Mouse (Mus musculus) CH12.LX (cell line): ENCODE results near the gene Tmem123. TPM values are rescaled to one million over a fixed set of nuclear protein-coding genes. Genes with fewer than 3 reads are reported as not detected.

Experiments used
- DNase-seq: peaks from one replicate; pipeline ENCODE4 v3.0.0-alpha.2; 2013; ENCODE audit errors: extremely low read depth
- H3K27ac ChIP-seq: 2 replicates; pipeline ENCODE4 v1.5.1; 2012; ENCODE audit warnings: low read depth, mild to moderate bottlenecking, control low read depth, moderate library complexity; ENCODE audit not compliant: insufficient read depth
- H3K27me3 ChIP-seq: replicated peaks from 2 replicates; pipeline ENCODE3; 2012; ENCODE audit warnings: inconsistent platforms
- H3K36me3 ChIP-seq, 2 experiments: replicated peaks in 1 of 2; 2 replicates each; pipeline versions ENCODE3 to v1.6.1; 2012; ENCODE audit warnings: inconsistent platforms in 1 of 2, low read length in 1 of 2, mild to moderate bottlenecking in 1 of 2, mixed read lengths in 1 of 2, moderate library complexity in 1 of 2; ENCODE audit not compliant: control insufficient read depth in 1 of 2, insufficient read depth in 1 of 2
- H3K4me1 ChIP-seq, 2 experiments: 2 replicates each; pipeline ENCODE4 v1.6.1; 2012; ENCODE audit warnings: inconsistent platforms in 1 of 2, moderate library complexity in 1 of 2; ENCODE audit not compliant: insufficient read depth in 2 of 2, control insufficient read depth in 1 of 2
- H3K4me2 ChIP-seq: 2 replicates; pipeline ENCODE4 v1.6.1; 2012; ENCODE audit warnings: low read depth, mild to moderate bottlenecking, control low read depth; ENCODE audit not compliant: poor library complexity, insufficient read depth, severe bottlenecking
- H3K4me3 ChIP-seq, 3 experiments: fragments of 150-350 bp in 1 of 3; sonication (generic) in 1 of 3; replicated peaks in 1 of 3; 2 replicates each; pipeline versions ENCODE3 to v1.5.1; 2011 to 2012; ENCODE audit warnings: low read depth in 2 of 3, low read length in 2 of 3, mild to moderate bottlenecking in 2 of 3, moderate library complexity in 2 of 3, control low read depth in 1 of 3, improper control_type of control experiment in 1 of 3, inconsistent platforms in 1 of 3, mixed read lengths in 1 of 3; ENCODE audit not compliant: poor library complexity in 1 of 3
- H3K79me2 ChIP-seq: replicated peaks from 2 replicates; pipeline ENCODE4 v1.6.1; 2012; ENCODE audit warnings: mild to moderate bottlenecking, moderate library complexity; ENCODE audit not compliant: control insufficient read depth, poor library complexity, insufficient read depth, severe bottlenecking; ENCODE audit errors: extremely low read depth
- H3K9ac ChIP-seq: 2 replicates; pipeline ENCODE4 v1.6.1; 2012; ENCODE audit warnings: low read depth, mild to moderate bottlenecking, control low read depth, moderate library complexity; ENCODE audit not compliant: insufficient read depth
- H3K9me3 ChIP-seq: replicated peaks from 2 replicates; pipeline ENCODE3; 2012; ENCODE audit warnings: low read length, inconsistent platforms, mixed read lengths
- BHLHE40 ChIP-seq: IDR thresholded peaks from 2 replicates; pipeline ENCODE4 v1.6.1; 2011; ENCODE audit warnings: mild to moderate bottlenecking, low read depth, low read length, improper control_type of control experiment
- CHD1 ChIP-seq: IDR thresholded peaks from 2 replicates; pipeline ENCODE4 v1.6.1; 2012; ENCODE audit warnings: low read depth, low read length, improper control_type of control experiment, inconsistent platforms
- CHD2 ChIP-seq: IDR thresholded peaks from 2 replicates; pipeline ENCODE4 v1.6.1; 2011; ENCODE audit warnings: low read length, improper control_type of control experiment
- CTCF ChIP-seq, 2 experiments: IDR thresholded peaks in 1 of 2; conservative IDR thresholded peaks in 1 of 2; 2 replicates each; pipeline ENCODE4 v1.5.1; 2011 to 2012; ENCODE audit warnings: low read depth in 2 of 2, low read length in 2 of 2, improper control_type of control experiment in 1 of 2, inconsistent platforms in 1 of 2, mild to moderate bottlenecking in 1 of 2, moderate library complexity in 1 of 2
- E2F4 ChIP-seq: IDR thresholded peaks from 2 replicates; pipeline ENCODE4 v1.6.1; 2011; ENCODE audit warnings: low read depth, low read length, improper control_type of control experiment; ENCODE audit not compliant: insufficient replicate concordance
- ELF1 ChIP-seq: IDR thresholded peaks from 2 replicates; pipeline ENCODE4 v1.6.1; 2014; ENCODE audit warnings: low read depth, mild to moderate bottlenecking, inconsistent platforms, low read length, improper control_type of control experiment
- EP300 ChIP-seq: IDR thresholded peaks from 2 replicates; pipeline ENCODE4 v1.6.1; 2011; ENCODE audit warnings: low read length, improper control_type of control experiment
- ETS1 ChIP-seq: conservative IDR thresholded peaks from 2 replicates; pipeline ENCODE4 v1.6.1; 2012; ENCODE audit warnings: low read depth, mild to moderate bottlenecking, inconsistent platforms, low read length, improper control_type of control experiment, moderate library complexity
- GABPA ChIP-seq: IDR thresholded peaks from 2 replicates; pipeline ENCODE4 v1.6.1; 2012; ENCODE audit warnings: low read depth, low read length, improper control_type of control experiment, inconsistent platforms; ENCODE audit not compliant: insufficient replicate concordance
- HCFC1 ChIP-seq: IDR thresholded peaks from 2 replicates; pipeline ENCODE4 v1.6.1; 2012; ENCODE audit warnings: low read depth, mild to moderate bottlenecking, inconsistent platforms, low read length, improper control_type of control experiment
- JUN ChIP-seq: IDR thresholded peaks from 2 replicates; pipeline ENCODE4 v1.6.1; 2011; ENCODE audit warnings: low read depth, mild to moderate bottlenecking, low read length, improper control_type of control experiment, moderate library complexity; ENCODE audit not compliant: insufficient read depth
- JUND ChIP-seq: conservative IDR thresholded peaks from 2 replicates; pipeline ENCODE4 v1.6.1; 2011; ENCODE audit warnings: low read depth, low read length, improper control_type of control experiment
- KAT2A ChIP-seq: IDR thresholded peaks from 2 replicates; pipeline ENCODE4 v1.6.1; 2012; ENCODE audit warnings: low read length, improper control_type of control experiment, inconsistent platforms; ENCODE audit not compliant: insufficient replicate concordance
- MAFK ChIP-seq: IDR thresholded peaks from 2 replicates; pipeline ENCODE4 v1.6.1; 2011; ENCODE audit warnings: low read length, improper control_type of control experiment; ENCODE audit not compliant: insufficient replicate concordance
- MAX ChIP-seq: IDR thresholded peaks from 2 replicates; pipeline ENCODE4 v1.6.1; 2011; ENCODE audit warnings: low read length, improper control_type of control experiment
- MAZ ChIP-seq: IDR thresholded peaks from 2 replicates; pipeline ENCODE4 v1.6.1; 2012; ENCODE audit warnings: low read depth, mild to moderate bottlenecking, inconsistent platforms, low read length, improper control_type of control experiment, moderate library complexity
- MEF2A ChIP-seq: IDR thresholded peaks from 2 replicates; pipeline ENCODE4 v1.6.1; 2014; ENCODE audit warnings: low read depth, mild to moderate bottlenecking, inconsistent platforms, low read length, improper control_type of control experiment, borderline replicate concordance
- MXI1 ChIP-seq: IDR thresholded peaks from 2 replicates; pipeline ENCODE4 v1.6.1; 2011; ENCODE audit warnings: mild to moderate bottlenecking, low read depth, low read length, improper control_type of control experiment
- NELFE ChIP-seq: IDR thresholded peaks from 2 replicates; pipeline ENCODE4 v1.6.1; 2011; ENCODE audit warnings: low read depth, low read length, improper control_type of control experiment
- NRF1 ChIP-seq: IDR thresholded peaks from 2 replicates; pipeline ENCODE4 v1.6.1; 2014; ENCODE audit warnings: low read depth, mild to moderate bottlenecking, inconsistent platforms, low read length, improper control_type of control experiment, moderate library complexity
- POLR2A ChIP-seq: IDR thresholded peaks from 2 replicates; pipeline ENCODE4 v1.6.1; 2011; ENCODE audit warnings: low read depth, mild to moderate bottlenecking, improper control_type of control experiment, low read length
- POLR2AphosphoS2 ChIP-seq: IDR thresholded peaks from 2 replicates; pipeline ENCODE4 v1.6.1; 2011; ENCODE audit warnings: low read depth, low read length, improper control_type of control experiment
- RAD21 ChIP-seq: IDR thresholded peaks from 2 replicates; pipeline ENCODE4 v1.6.1; 2011; ENCODE audit warnings: low read depth, mild to moderate bottlenecking, low read length, improper control_type of control experiment, moderate library complexity
- RCOR1 ChIP-seq: conservative IDR thresholded peaks from 2 replicates; pipeline ENCODE4 v1.6.1; 2012; ENCODE audit warnings: low read depth, mild to moderate bottlenecking, inconsistent platforms, low read length, improper control_type of control experiment
- SIN3A ChIP-seq: IDR thresholded peaks from 2 replicates; pipeline ENCODE4 v1.6.1; 2012; ENCODE audit warnings: low read length, improper control_type of control experiment, inconsistent platforms
- SMC3 ChIP-seq: IDR thresholded peaks from 2 replicates; pipeline ENCODE4 v1.6.1; 2011; ENCODE audit warnings: low read depth, low read length, improper control_type of control experiment
- TCF12 ChIP-seq: IDR thresholded peaks from 2 replicates; pipeline ENCODE4 v1.6.1; 2014; ENCODE audit warnings: low read depth, mild to moderate bottlenecking, inconsistent platforms, low read length, improper control_type of control experiment
- USF1 ChIP-seq: IDR thresholded peaks from 2 replicates; pipeline ENCODE4 v1.6.1; 2014; ENCODE audit warnings: low read depth, mild to moderate bottlenecking, inconsistent platforms, low read length, improper control_type of control experiment
- USF2 ChIP-seq: conservative IDR thresholded peaks from 2 replicates; pipeline ENCODE4 v1.6.1; 2011; ENCODE audit warnings: low read depth, low read length, improper control_type of control experiment
- ZC3H11A ChIP-seq: IDR thresholded peaks from 2 replicates; pipeline ENCODE4 v1.6.1; 2012; ENCODE audit warnings: low read depth, mild to moderate bottlenecking, inconsistent platforms, low read length, improper control_type of control experiment
- ZKSCAN1 ChIP-seq: IDR thresholded peaks from 2 replicates; pipeline ENCODE4 v1.6.1; 2012; ENCODE audit warnings: low read depth, inconsistent platforms, low read length, improper control_type of control experiment, borderline replicate concordance
- ZMIZ1 ChIP-seq: IDR thresholded peaks from 2 replicates; pipeline ENCODE4 v1.6.1; 2012; ENCODE audit warnings: low read depth, mild to moderate bottlenecking, inconsistent platforms, low read length, improper control_type of control experiment
- ZNF384 ChIP-seq: IDR thresholded peaks from 2 replicates; pipeline ENCODE4 v1.6.1; 2012; ENCODE audit warnings: low read depth, low read length, improper control_type of control experiment, inconsistent platforms
- dilution Hi-C: fragments of 300-500 bp; cut with MboI; formaldehyde crosslinking; loops from 2 replicates; pipeline ENCODE4 v1.14.3; 2020; ENCODE audit warnings: low sequenced_read_pairs; ENCODE audit not compliant: extremely low pct_unique_long_range_greater_than_20kb, extremely low pct_ligation_motif_present
- in situ Hi-C: fragments of 300-500 bp; cut with MboI; formaldehyde crosslinking; loops from 3 replicates; pipeline ENCODE4 v1.14.3; 2019; ENCODE audit warnings: low sequenced_read_pairs, low pct_ligation_motif_present, low pct_unique_long_range_greater_than_20kb, mixed read lengths
- polyA plus RNA-seq: library from polyadenylated mRNA; unstranded; fragments of >175 nt; gene quantifications from 2 replicates; pipeline ENCODE4 v1.2.1, GENCODE M21; 2012; ENCODE audit warnings: low read depth; ENCODE audit not compliant: insufficient read length
- total RNA-seq, 2 experiments: library from RNA; depleted of rRNA; stranded (reverse); fragments of 300-350 nt in 1 of 2; fragments of >200 nt in 1 of 2; gene quantifications; 2 replicates each; pipeline ENCODE4 v1.2.3; 2012 to 2014

Tmem123 gene
- total and polyA plus RNA-seq, 3 experiments: 61.1 to 183 (median 107) TPM

DNA sequence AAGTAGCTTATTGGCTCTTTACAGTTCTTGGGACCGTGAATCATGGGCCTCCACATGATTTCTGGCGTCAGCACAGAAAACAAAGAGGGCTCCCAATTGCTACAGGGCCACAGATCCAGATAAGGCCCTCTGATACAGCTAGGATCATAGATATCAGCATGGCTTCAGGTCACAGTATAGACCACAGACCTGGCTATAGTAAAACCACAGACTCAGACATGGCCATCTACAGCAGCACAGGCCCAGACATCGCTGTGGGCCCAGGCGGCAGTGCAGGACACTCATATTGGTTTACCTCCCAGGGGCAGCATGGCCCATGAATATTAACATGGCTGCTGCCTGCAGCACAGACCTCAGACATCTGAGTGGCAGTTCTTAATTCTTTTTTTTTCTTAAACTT lies 34.8 kb upstream of the Tmem123 start:
- dilution Hi-C loops: no loop called here
- in situ Hi-C loops: loop anchor here (10.0 kb wide), 1 partner anchor 146 kb away; the partner anchor contains the start of gene Birc3

GRCm38 (mm10) chr9:7742696-7743095 lies 21.1 kb upstream of the Tmem123 start:
- Histone ChIP-seq H3K27ac (no peak overlapping the region), H3K4me1 (peaks cover 15 to 35% of the 10 kb centered on the region in 2 experiments), H3K36me3 (no peaks in the 10 kb centered on the region), H3K9me3 (peaks cover 3% of the 10 kb centered on the region), H3K79me2 (no peaks in the 10 kb centered on the region), H3K4me2 (no peak overlapping the region), H3K27me3 (no peaks in the 10 kb centered on the region), H3K9ac (no peak overlapping the region), H3K4me3 (no peak overlapping the region)
- DNase-seq: peak; percentile 71
- dilution Hi-C loops: no loop called here
- in situ Hi-C loops: no loop called here
- TF ChIP-seq CTCF (conservative IDR thresholded peaks at IDR 0.05 in 1 of 2, IDR thresholded peaks at IDR 0.05 in 1 of 2; ENCODE audit: low read depth in 2 of 2, low read length in 2 of 2) (no peak), EP300 (peak; percentile 96), RCOR1 (no peak), POLR2AphosphoS2 (no peak), JUND (no peak; the same call in 1 of the 2 replicates), POLR2A (no peak), TCF12 (peak; percentile 98), MXI1 (peak; percentile 31; the same call in 1 of the 2 replicates), MEF2A (0 out of 2 replicates have a peak, but pooled peaks have one; percentile 25), SIN3A (peak; percentile 47; the same call in 1 of the 2 replicates), ETS1 (peak; percentile 81), MAX (peak; percentile 84), HCFC1 (no peak), SMC3 (no peak), MAZ (no peak), USF1 (no peak), KAT2A (no peak), CHD2 (no peak), ZC3H11A (no peak), ZKSCAN1 (no peak), USF2 (no peak; the same call in 1 of the 2 replicates), NRF1 (no peak), BHLHE40 (peak; percentile 62), ELF1 (peak; percentile 72), JUN (no peak), ZMIZ1 (no peak), RAD21 (no peak; the same call in 1 of the 2 replicates), ZNF384 (no peak), CHD1 (no peak), NELFE (no peak), GABPA (no peak), MAFK (no peak), E2F4 (no peak)

More for the DNA sequence above, 34.8 kb upstream of the Tmem123 start:
- no peaks in the 10 kb centered on the region for H3K36me3 ChIP-seq
- H3K9ac ChIP-seq: no peak overlapping the region
- DNase-seq: no peak
- TF ChIP-seq KAT2A: no peak
- TF ChIP-seq EP300: no peak
- no peak overlapping the region for H3K27ac ChIP-seq
- H3K4me3 ChIP-seq: no peak overlapping the region
- H3K4me2 ChIP-seq: no peak overlapping the region
- H3K9me3 ChIP-seq: peaks cover 2% of the 10 kb centered on the region
- no peaks in the 10 kb centered on the region for H3K79me2 ChIP-seq
- H3K27me3 ChIP-seq: no peaks in the 10 kb centered on the region
- peaks cover 2 to 17% of the 10 kb centered on the region in 2 experiments; a peak in 2 of 4 replicates for H3K4me1 ChIP-seq
